Mouse (Mus musculus): Measurements from ENCODE around the gene Trmt1. TPM values are rescaled to one million over a fixed set of nuclear protein-coding genes. Genes with fewer than 3 reads are reported as not detected.
A peak's percentile ranks its signal among the peaks of the same experiment; 100 is the strongest.

The Trmt1 gene
- 71.2 and 73.6 TPM in 2 replicates for polyA plus RNA-seq (2016; fragmentation: Nextera tagmentation; extraction: Ambion mirVana)

DNA sequence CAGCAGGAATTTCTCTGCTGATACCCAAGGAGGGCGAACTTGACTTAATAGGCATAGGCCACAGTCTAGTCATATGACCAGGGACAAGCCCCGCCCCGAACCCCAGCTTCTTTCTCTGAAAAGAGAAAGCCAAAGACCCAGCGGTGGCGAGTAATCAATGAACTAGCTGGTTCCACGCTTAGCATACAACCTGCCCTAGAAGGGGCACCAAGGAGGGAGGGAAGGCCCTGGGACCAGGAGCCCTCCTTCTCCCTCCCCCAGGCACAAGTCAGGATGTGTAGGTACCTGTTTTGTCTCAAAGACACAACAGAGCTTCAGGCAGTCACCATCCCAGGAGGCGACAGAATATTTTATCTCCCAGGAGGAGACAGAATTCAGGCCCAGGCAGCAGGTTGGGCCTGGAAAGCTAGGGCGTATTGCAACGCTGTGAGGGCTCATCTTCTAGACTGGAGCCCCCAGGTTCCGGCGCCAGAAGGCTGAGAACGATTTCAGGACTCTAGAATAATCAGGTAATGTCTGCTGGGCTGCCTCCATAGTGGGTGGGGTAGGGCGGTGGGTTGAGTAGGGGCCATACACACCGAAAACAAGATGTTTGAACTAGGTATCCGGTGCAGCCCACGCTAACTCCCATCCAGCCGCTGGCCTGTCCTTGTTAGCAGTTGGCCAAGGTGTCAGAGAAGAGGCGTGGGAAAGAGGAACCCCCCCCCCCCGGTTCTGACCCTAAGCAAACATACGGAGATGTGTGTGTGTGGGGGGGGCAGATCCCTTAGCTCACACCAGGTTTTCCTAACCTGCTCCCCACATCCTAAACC is at the start of gene Trmt1:
Gene Trmt1, plus strand, starts transcription at position 117 of the 812 bp plus-strand sequence.
- Histone ChIP-seq H3K4me1 (peaks cover 41% of the 10 kb centered on the region), H3K27ac (peak within 1 kb of the TSS; percentile 92)
- 10% methylated on average over 20 of the region's 20 CpGs for WGBS

DNA sequence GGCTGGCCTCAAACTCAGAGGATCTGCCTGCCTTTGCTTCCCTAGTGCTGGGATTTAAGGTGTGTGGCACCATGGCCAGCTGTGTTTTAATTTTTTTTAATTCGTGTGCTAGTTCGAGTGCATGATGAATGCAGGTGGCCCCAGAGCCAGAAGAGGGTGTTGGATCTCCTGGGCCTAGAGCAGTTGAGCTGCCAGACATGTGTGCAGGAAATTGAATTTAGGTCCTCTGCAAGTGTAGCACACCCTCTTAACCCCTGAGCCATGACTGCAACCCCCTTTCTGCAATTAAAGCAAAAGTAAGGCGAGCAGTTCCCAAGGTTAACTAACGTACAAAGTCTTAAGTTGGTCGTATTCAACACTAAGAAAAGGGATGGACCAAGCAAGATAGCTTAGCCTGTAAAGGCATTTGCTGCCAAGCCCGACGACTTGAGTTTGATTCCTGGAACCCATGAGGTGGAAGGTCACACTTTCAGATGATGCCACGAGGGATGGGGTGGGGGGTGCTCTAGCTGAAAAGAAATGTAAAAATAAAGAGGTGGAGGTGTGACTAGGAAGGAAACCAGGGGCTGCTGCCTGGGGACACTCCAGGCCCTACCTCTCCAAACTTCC is 48.1 kb upstream of the Trmt1 start:
- Histone ChIP-seq H3K4me1 (peaks cover 34% of the 10 kb centered on the region), H3K9ac (peak overlapping the region; percentile 79), H3K4me3 (peak overlapping the region; percentile 46), H3K27me3 (no peaks in the 10 kb centered on the region), H3K9me3 (no peaks in the 10 kb centered on the region), H3K36me3 (no peaks in the 10 kb centered on the region), H3K27ac (peak overlapping the region; percentile 97), H3K4me2 (replicated peaks) (peak overlapping the region; percentile 74)
- WGBS, result 32% methylated on average over 8 of the region's 8 CpGs
- no peak for ATAC-seq (ENCODE audit: insufficient number of reproducible peaks, insufficient read depth, low FRiP score, low TSS enrichment)

More for the DNA sequence above, at the start of gene Trmt1:
- ATAC-seq (ENCODE audit: insufficient number of reproducible peaks, insufficient read depth, low FRiP score, low TSS enrichment), result 0 out of 2 replicates have a peak, but pooled peaks have one; percentile 23
- Histone ChIP-seq H3K4me3 (peak within 1 kb of the TSS; percentile 87), H3K9ac (peak within 1 kb of the TSS; percentile 97), H3K27me3 (no peaks in the 10 kb centered on the region), H3K4me2 (replicated peaks) (peak within 1 kb of the TSS; percentile 87), H3K9me3 (no peaks in the 10 kb centered on the region), H3K36me3 (peaks cover 23% of the 10 kb centered on the region)

DNA sequence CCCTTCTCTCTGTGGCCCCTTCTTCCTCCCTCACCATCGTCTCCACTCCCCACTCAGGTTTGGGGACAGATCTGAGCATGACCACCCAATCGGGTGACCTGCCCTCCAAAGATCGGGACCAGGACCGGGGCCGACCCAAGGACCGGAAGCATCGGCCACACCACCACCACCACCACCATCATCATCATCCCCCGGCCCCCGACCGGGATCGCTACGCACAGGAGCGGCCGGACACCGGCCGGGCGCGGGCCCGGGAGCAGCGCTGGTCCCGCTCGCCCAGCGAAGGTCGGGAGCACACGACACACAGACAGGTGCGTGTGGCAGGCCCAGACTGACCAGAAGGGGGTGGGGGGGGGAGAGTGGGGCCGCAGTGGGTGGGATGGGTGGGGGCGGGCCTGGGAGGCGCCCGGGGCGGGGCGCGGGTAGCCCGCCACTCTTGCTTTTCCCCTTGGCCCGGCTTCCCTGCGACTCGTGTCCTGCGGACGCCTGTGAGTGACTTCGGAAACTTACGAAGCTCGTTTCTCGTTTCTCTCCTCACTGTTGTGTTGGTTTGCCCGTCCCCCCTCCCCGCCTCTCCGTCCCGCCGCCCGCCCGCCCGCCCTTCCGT is 47.4 kb upstream of the Trmt1 start:
- peak; percentile 12 for ATAC-seq (ENCODE audit: insufficient number of reproducible peaks, insufficient read depth, low FRiP score, low TSS enrichment)
- peak overlapping the region; percentile 97 for H3K27ac ChIP-seq
- WGBS, result 0% methylated on average over 43 of the region's 52 CpGs

DNA sequence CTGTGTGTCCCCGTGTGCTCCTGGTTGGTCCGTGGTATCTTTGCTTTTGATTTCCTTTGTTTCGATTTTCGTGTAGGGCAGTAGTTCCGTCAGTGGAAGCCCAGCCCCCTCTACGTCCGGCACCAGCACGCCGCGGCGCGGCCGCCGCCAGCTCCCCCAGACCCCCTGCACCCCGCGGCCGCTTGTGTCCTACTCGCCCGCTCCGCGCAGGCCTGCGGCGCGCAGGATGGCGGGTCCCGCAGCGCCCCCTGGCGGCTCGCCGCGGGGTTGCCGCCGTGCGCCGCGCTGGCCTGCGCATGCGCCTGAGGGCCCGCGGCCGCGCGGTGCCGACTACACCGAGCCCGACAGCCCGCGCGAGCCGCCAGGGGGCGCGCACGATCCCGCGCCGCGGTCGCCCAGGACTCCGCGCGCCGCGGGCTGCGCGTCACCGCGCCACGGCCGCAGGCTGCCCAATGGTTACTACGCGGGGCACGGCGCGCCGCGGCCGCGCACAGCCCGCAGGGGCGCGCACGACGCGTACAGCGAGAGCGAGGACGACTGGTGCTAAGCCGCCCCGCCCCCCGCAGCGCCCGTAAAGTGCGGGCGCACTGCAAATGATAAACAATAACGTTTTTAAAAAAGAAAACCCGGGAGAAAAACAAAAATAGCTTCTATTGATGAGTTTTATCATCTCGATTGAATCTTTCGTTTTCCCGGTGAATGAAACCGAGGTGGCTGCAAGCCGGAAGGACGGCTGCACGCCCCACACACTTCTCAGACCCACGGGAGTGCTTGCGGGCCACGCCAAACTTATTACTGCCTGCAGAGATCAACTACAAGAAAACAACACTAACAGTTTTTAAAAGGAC is 46.7 kb upstream of the Trmt1 start:
- Histone ChIP-seq H3K4me2 (replicated peaks) (peak overlapping the region; percentile 74), H3K27me3 (no peaks in the 10 kb centered on the region), H3K4me1 (peaks cover 34% of the 10 kb centered on the region), H3K9ac (peak overlapping the region; percentile 79), H3K27ac (peak overlapping the region; percentile 97), H3K4me3 (peak overlapping the region; percentile 46), H3K9me3 (no peaks in the 10 kb centered on the region), H3K36me3 (no peaks in the 10 kb centered on the region)
- ATAC-seq (ENCODE audit: insufficient number of reproducible peaks, insufficient read depth, low FRiP score, low TSS enrichment), result peak; percentile 91
- WGBS, result under 1% methylated on average over 106 of the region's 106 CpGs

More for the DNA sequence above, 47.4 kb upstream of the Trmt1 start:
- Histone ChIP-seq H3K27me3 (no peaks in the 10 kb centered on the region), H3K9me3 (no peaks in the 10 kb centered on the region), H3K4me1 (peaks cover 34% of the 10 kb centered on the region), H3K4me2 (replicated peaks) (peak overlapping the region; percentile 74), H3K36me3 (no peaks in the 10 kb centered on the region), H3K9ac (peak overlapping the region; percentile 79), H3K4me3 (peak overlapping the region; percentile 46)

DNA sequence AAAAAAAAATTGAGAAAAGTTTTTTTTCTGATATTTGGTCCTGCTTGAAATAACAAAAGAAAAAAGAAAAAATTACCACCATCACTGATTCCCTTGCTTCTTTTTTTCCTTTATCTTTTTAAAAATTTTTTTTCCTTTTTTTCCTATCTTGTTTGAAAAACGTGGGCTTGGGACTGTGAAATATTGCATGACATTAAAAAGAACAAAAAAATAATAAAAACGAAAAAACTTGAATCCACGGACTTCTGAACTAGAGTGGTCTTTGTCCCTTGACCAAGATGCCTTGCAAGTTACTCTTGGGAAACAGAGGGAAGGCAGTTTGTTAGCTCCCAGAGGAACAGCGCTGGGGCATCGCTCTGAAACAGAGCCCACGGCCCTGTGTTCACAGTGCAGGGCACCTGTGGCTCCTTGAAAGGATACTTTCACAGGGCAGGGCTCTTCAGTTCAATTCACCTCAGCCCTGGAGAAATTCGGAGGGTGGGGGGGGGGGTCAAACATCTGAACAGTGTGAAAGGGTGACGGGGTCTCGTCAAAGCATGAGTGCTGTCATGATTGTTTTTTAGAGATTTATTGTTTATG is 46.0 kb upstream of the Trmt1 start:
- Histone ChIP-seq H3K4me2 (replicated peaks) (peak overlapping the region; percentile 74), H3K9me3 (no peaks in the 10 kb centered on the region), H3K4me3 (peak overlapping the region; percentile 46), H3K36me3 (no peaks in the 10 kb centered on the region), H3K4me1 (peaks cover 27% of the 10 kb centered on the region), H3K9ac (peak overlapping the region; percentile 40), H3K27ac (peak overlapping the region; percentile 19; the same call in 1 of the 2 replicates), H3K27me3 (no peaks in the 10 kb centered on the region)
- ATAC-seq (ENCODE audit: insufficient number of reproducible peaks, insufficient read depth, low FRiP score, low TSS enrichment), result no peak
- 21% methylated on average over 9 of the region's 9 CpGs for WGBS

DNA sequence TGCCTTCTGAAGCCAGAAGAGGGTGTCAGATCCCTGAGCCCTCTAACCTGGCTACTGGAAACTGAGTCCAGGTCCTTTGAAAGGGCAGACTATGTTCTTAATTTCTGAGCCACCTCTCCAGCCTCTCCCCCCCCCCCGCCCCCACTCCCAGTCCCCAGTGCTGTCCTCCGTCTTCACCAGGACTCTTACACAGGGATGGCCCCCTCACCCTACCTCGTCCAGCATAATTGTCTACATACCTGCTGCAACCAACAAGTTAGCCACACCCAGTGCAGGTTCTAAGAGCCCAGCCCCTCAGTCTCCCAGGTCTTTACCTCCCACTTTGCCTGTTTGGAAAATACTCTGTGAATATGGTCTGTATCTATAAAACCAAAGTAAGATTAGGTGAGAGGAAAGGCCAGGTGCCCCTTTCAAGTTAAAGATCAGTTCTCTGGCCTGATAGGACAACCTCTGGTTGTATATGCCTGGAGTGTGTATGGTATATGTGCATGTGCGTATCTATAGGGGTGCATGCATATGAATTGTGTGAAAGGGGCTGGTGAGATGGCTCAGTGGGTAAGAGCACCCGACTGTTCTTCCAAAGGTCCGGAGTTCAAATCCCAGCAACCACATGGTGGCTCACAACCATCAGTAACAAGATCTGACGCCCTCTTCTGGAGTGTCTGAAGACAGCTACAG is 45.4 kb upstream of the Trmt1 start:
- H3K36me3 ChIP-seq, result no peaks in the 10 kb centered on the region
- H3K27me3 ChIP-seq, result no peaks in the 10 kb centered on the region
- H3K4me2 ChIP-seq (replicated peaks), result peak overlapping the region; percentile 29
- H3K4me1 ChIP-seq, result peaks cover 20% of the 10 kb centered on the region
- no peak for ATAC-seq (ENCODE audit: insufficient number of reproducible peaks, insufficient read depth, low FRiP score, low TSS enrichment)
- H3K27ac ChIP-seq, result peak overlapping the region; percentile 19; the same call in 1 of the 2 replicates
- WGBS, result 71% methylated on average over 7 of the region's 7 CpGs
- H3K4me3 ChIP-seq, result no peak overlapping the region
- no peak overlapping the region for H3K9ac ChIP-seq
- no peaks in the 10 kb centered on the region for H3K9me3 ChIP-seq

DNA sequence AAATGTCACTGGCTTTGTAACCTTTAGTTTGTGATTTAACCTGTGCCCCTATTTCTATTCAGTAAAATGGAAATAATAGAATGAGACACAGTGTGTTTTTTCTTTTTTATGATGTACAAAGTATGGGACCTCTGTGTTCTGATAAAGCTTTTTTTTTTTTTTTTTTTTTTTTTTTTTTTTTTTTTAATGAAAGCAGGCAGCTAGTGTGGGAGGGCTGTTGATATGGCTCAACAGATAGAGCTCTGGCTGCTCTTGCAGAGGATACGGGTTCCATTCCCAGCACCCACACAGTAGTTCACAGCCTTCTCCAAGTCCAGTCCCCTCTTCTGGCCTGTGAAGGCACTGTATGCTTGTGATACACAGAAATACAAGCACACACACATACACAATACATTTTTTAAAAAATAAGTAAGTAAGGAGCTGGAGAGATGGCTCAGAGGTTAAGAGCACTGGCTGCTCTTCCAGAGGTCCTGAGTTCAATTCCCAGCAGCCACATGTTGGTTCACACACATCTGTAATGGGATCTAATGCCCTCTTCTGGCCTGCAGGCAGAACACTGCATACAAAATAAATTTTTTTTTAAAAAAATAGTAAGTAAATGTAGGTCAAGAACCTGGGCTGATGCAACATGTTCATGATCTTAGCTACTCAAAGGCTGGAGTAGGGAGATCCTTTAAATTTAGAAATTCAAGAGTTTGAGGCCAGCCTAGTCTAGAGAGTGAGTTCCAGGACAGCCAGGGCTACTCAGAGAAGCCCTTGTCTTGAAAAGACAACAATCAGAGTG is 44.3 kb upstream of the Trmt1 start:
- Histone ChIP-seq H3K27ac (no peak overlapping the region), H3K4me2 (replicated peaks) (no peak overlapping the region), H3K4me3 (no peak overlapping the region), H3K36me3 (no peaks in the 10 kb centered on the region), H3K27me3 (no peaks in the 10 kb centered on the region), H3K9me3 (no peaks in the 10 kb centered on the region), H3K4me1 (peaks cover 13% of the 10 kb centered on the region; the same call in 1 of the 2 replicates), H3K9ac (no peak overlapping the region)
- no peak for ATAC-seq (ENCODE audit: insufficient number of reproducible peaks, insufficient read depth, low FRiP score, low TSS enrichment)
- WGBS, result 75% methylated on average over 1 of the region's 1 CpGs

DNA sequence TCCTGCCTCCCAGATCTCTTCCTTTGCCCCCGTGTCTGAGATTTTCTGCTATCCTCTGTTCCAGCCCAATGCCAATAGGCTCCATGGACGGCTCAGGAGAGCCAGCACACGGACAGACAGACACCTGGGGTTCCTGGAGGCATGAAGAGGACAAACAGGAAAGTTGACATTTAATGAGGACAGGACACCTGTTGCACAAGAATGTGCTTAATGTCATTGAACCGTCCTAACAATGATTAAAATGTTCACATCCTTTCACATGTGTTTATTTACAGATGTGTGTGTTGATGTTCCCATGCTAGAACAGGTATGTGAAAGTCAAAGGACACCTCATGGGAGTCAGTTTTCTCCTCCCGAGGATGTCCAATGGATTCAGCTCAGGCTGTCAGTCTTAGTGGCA is 43.1 kb upstream of the Trmt1 start:
- H3K9ac ChIP-seq, result no peak overlapping the region
- H3K4me1 ChIP-seq, result peaks cover 17% of the 10 kb centered on the region
- no peak for ATAC-seq (ENCODE audit: insufficient number of reproducible peaks, insufficient read depth, low FRiP score, low TSS enrichment)
- no peaks in the 10 kb centered on the region for H3K9me3 ChIP-seq
- H3K36me3 ChIP-seq, result no peaks in the 10 kb centered on the region
- H3K4me3 ChIP-seq, result no peak overlapping the region
- no peak overlapping the region for H3K27ac ChIP-seq
- H3K27me3 ChIP-seq, result no peaks in the 10 kb centered on the region
- H3K4me2 ChIP-seq (replicated peaks), result no peak overlapping the region
- 82% methylated on average over 5 of the region's 5 CpGs for WGBS

DNA sequence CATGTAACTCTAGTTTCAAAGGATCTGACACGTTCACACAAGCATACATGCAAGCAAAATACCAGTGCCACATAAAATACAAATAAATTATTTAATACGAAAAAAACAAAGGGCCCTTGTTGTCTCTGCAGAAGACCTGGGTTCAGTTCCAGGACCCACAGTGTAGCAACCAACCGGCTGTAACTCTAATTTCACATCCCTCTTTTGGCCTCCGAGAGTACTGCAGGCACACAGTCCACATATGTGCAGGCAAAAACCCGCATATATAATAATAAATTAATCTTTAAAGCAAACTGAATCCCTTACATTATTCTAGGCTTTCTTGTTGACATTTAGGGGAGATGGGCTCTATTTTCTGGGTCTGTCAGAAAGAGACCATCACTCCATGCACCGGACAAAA is 39.3 kb upstream of the Trmt1 start:
- WGBS, result 52% methylated on average over 6 of the region's 6 CpGs
- Histone ChIP-seq H3K4me2 (replicated peaks) (peak overlapping the region; percentile 39), H3K36me3 (no peaks in the 10 kb centered on the region), H3K4me1 (peaks cover 13% of the 10 kb centered on the region; the same call in 1 of the 2 replicates), H3K9me3 (no peaks in the 10 kb centered on the region), H3K27ac (peak overlapping the region; percentile 55), H3K9ac (no peak overlapping the region), H3K27me3 (no peaks in the 10 kb centered on the region), H3K4me3 (no peak overlapping the region)
- no peak for ATAC-seq (ENCODE audit: insufficient number of reproducible peaks, insufficient read depth, low FRiP score, low TSS enrichment)

DNA sequence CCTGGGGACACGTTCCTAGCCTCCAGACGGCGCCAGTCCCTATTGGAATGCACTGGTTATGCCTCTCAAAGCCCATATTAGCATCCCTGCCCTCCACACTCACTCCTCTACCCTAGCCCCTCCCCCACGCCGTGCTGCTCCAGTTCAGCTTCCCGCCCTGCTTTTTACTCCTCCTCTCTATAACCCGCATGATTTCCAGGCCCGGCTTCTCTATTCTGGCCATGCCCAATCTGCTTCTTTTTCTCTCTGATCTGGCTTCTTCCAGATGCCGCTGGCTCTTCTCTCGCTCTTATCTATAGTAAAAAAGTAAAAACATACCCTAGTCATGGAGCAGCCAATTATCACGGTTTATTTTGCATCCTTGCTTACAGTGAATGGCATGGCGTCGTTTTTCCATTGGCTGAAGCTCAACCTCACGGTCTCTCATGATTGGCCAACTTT is 38.6 kb upstream of the Trmt1 start:
- no peak overlapping the region; the same call in 1 of the 2 replicates for H3K9ac ChIP-seq
- no peaks in the 10 kb centered on the region for H3K36me3 ChIP-seq
- no peaks in the 10 kb centered on the region for H3K9me3 ChIP-seq
- H3K4me1 ChIP-seq, result peaks cover 13% of the 10 kb centered on the region; the same call in 1 of the 2 replicates
- ATAC-seq (ENCODE audit: insufficient number of reproducible peaks, insufficient read depth, low FRiP score, low TSS enrichment), result 0 out of 2 replicates have a peak, but pooled peaks have one; percentile 66
- WGBS, result 3% methylated on average over 14 of the region's 14 CpGs
- H3K4me2 ChIP-seq (replicated peaks), result peak overlapping the region; percentile 39
- H3K4me3 ChIP-seq, result peak overlapping the region; percentile 12
- no peaks in the 10 kb centered on the region for H3K27me3 ChIP-seq
- H3K27ac ChIP-seq, result peak overlapping the region; percentile 55
